Mouse (Mus musculus) myocyte (in vitro differentiated cells): ENCODE measurements at regions not wholly inside any gene's neighbourhood (a gene's known extent, or its start where the extent isn't known, plus 50 kb on each side); places are given as distances from the start of the nearest gene placed in this dataset.

Experiments
- E2F4 ChIP-seq: IDR thresholded peaks from one replicate; pipeline ENCODE4 v1.6.1; 2011; ENCODE audit warnings: mild to moderate bottlenecking, control low read depth, moderate library complexity; ENCODE audit not compliant: insufficient read depth
- MYOD1 ChIP-seq, 3 experiments: IDR thresholded peaks; one replicate each; pipeline ENCODE4 v1.6.1; 2011; ENCODE audit warnings: control low read depth in 2 of 3, low read depth in 2 of 3, mild to moderate bottlenecking in 2 of 3, moderate library complexity in 1 of 3; ENCODE audit not compliant: insufficient read length in 2 of 3, control insufficient read depth in 1 of 3
- MYOG ChIP-seq, 3 experiments: IDR thresholded peaks; one replicate each; pipeline ENCODE4 v1.6.1; 2011; ENCODE audit warnings: control low read depth in 2 of 3, low read depth in 2 of 3, mild to moderate bottlenecking in 2 of 3; ENCODE audit not compliant: insufficient read length in 2 of 3, control insufficient read depth in 1 of 3, insufficient read depth in 1 of 3
- POLR2A ChIP-seq: IDR thresholded peaks from one replicate; pipeline ENCODE4 v1.6.1; 2011; ENCODE audit warnings: low read depth, mild to moderate bottlenecking, control low read depth, moderate library complexity; ENCODE audit not compliant: insufficient read length
- POLR2AphosphoS2 ChIP-seq: IDR thresholded peaks from one replicate; pipeline ENCODE4 v1.6.1; 2011; ENCODE audit warnings: low read depth, control low read depth; ENCODE audit not compliant: insufficient read length

- TF ChIP-seq POLR2A, result no peak
- TF ChIP-seq E2F4, result no peak
- TF ChIP-seq MYOG (IDR thresholded peaks at IDR 0.05; ENCODE audit: control insufficient read depth in 1 of 3, insufficient read depth in 1 of 3, insufficient read length in 2 of 3, low read depth in 2 of 3), result no peak
- no peak for TF ChIP-seq MYOD1 (IDR thresholded peaks at IDR 0.05; ENCODE audit: control insufficient read depth in 1 of 3, insufficient read length in 2 of 3, low read depth in 2 of 3)
- TF ChIP-seq POLR2AphosphoS2, result no peak
Observed at GRCm38 (mm10) chr3:143988991-143989390, 216.0 kb downstream of the Lmo4 start.
